8 mouse cellular contexts compared by ENCODE assay signal in genomic region chr5:106458477-106459119, GRCm38 (mm10). TPM values are rescaled to one million over a fixed set of nuclear protein-coding genes. Genes with fewer than 3 reads are reported as not detected.
A peak's percentile ranks its signal among the peaks of the same experiment; 100 is the strongest.
DNase-seq lines count a peak whose midpoint lies in the region; ATAC-seq and TF ChIP-seq lines count a peak whose summit lies in the region.

No protein-coding gene starts in this region.

- H3K9me3 ChIP-seq in liver, embryonic 11.5 days (ENCODE audit: control insufficient read depth, low read length): no peaks in the 10 kb centered on the region
- no peaks in the 10 kb centered on the region for H3K9me3 ChIP-seq in liver, embryonic 15.5 days (replicated peaks)

- no peak for TF ChIP-seq CTCF in cerebellum, adult 2 months (IDR thresholded peaks at IDR 0.05; ENCODE audit: borderline replicate concordance, insufficient read depth, low read depth, low read length)

- DNase-seq in liver, embryonic 11.5 days (ENCODE audit: low spot score): peak; percentile 64
- no peak for DNase-seq in liver
- peak; percentile 92 for DNase-seq in cerebellum, adult 2 months
- DNase-seq in thymus, postnatal 36 days: peak; percentile 19 to 25
- no peak for DNase-seq in natural killer cell, adult 2 months (ENCODE audit: low spot score in 2 of 2)

- no peak overlapping the region for H3K9ac ChIP-seq in liver, embryonic 11.5 days (ENCODE audit: low read depth, low read length)
- H3K9ac ChIP-seq in liver, embryonic 15.5 days: no peak overlapping the region

- H3K36me3 ChIP-seq in liver, embryonic 11.5 days (ENCODE audit: control insufficient read depth, insufficient read depth, low read length): no peaks in the 10 kb centered on the region
- H3K36me3 ChIP-seq in liver, embryonic 15.5 days (replicated peaks): no peaks in the 10 kb centered on the region

- under 1% methylated on average over 48 of the region's 68 CpGs for WGBS in liver, embryonic 11.5 days
- under 1% methylated on average over 66 of the region's 68 CpGs for WGBS in cerebellum, adult 2 months
- under 1% methylated on average over 60 of the region's 68 CpGs for whole genome bisulfite sequencing in liver, embryonic 15.5 days (ENCODE audit: insufficient replicate concordance)

- H3K4me3 ChIP-seq in liver, embryonic 11.5 days (ENCODE audit: low read depth, low read length): peak overlapping the region; percentile 51
- peak overlapping the region; percentile 98 for H3K4me3 ChIP-seq in cerebellum, adult 2 months (replicated peaks; ENCODE audit: insufficient read depth, low read depth, low read length)
- H3K4me3 ChIP-seq in liver, embryonic 15.5 days (replicated peaks): peak overlapping the region; percentile 42

- H3K27ac ChIP-seq in liver, embryonic 11.5 days (ENCODE audit: low read depth, low read length): no peak overlapping the region
- peak overlapping the region; percentile 96 for H3K27ac ChIP-seq in cerebellum, adult 2 months (ENCODE audit: insufficient read depth, low read length)
- no peak overlapping the region for H3K27ac ChIP-seq in liver, embryonic 15.5 days (replicated peaks)

- peak; percentile 92 for TF ChIP-seq POLR2A in cerebellum, adult 2 months (IDR thresholded peaks at IDR 0.05; ENCODE audit: borderline replicate concordance, insufficient read depth, low read length)

- peak overlapping the region; percentile 74 for H3K4me2 ChIP-seq in liver, embryonic 11.5 days
- H3K4me2 ChIP-seq in liver, embryonic 15.5 days: peak overlapping the region; percentile 62

- peaks cover 6% of the 10 kb centered on the region; the same call in 1 of the 2 replicates for H3K4me1 ChIP-seq in liver, embryonic 11.5 days (replicated peaks; ENCODE audit: control insufficient read depth, insufficient read depth, low read length)
- no peaks in the 10 kb centered on the region for H3K4me1 ChIP-seq in cerebellum, adult 2 months (ENCODE audit: control insufficient read depth, insufficient read depth, low read length)
- H3K4me1 ChIP-seq in liver, embryonic 15.5 days (replicated peaks): peaks cover 3% of the 10 kb centered on the region; the same call in 1 of the 2 replicates

- peak; percentile 47 for ATAC-seq in liver, embryonic 11.5 days (replicated peaks; ENCODE audit: low FRiP score)
- ATAC-seq in granulocyte monocyte progenitor cell, adult 5-6 weeks (replicated peaks; ENCODE audit: poor library complexity, severe bottlenecking): peak; percentile 24; the same call in 1 of the 2 replicates
- no peak for ATAC-seq in liver, embryonic 15.5 days (ENCODE audit: insufficient read depth)
- no peak for ATAC-seq in monocyte, adult 5-6 weeks (replicated peaks; ENCODE audit: insufficient number of reproducible peaks, low FRiP score, low TSS enrichment, poor library complexity, severe bottlenecking)

- H3K27me3 ChIP-seq in liver, embryonic 11.5 days (replicated peaks; ENCODE audit: control insufficient read depth, insufficient read depth, low read length): peaks cover 97% of the 10 kb centered on the region
- no peaks in the 10 kb centered on the region for H3K27me3 ChIP-seq in cerebellum, adult 2 months (ENCODE audit: control insufficient read depth, insufficient read depth, low read length)
- H3K27me3 ChIP-seq in liver, embryonic 15.5 days: peaks cover 98% of the 10 kb centered on the region

RNA-seq across cellular contexts. Expression of gene Barhl2, which starts 0.6 kb away (rescaled TPM):
- polyA plus RNA-seq in liver, embryonic 11.5 days (2014; fragmentation: Nextera tagmentation; extraction: Ambion mirVana): not detected in 2 replicates
- 33.4 and 38.4 TPM in 2 replicates for polyA plus RNA-seq in cerebellum, adult 2 months (2012; rRNA removed)
- not detected in 2 replicates for total RNA-seq in granulocyte monocyte progenitor cell, adult 5-6 weeks (2014; fragmentation: Nextera tagmentation)
- total RNA-seq in granulocyte monocyte progenitor cell, adult 5-6 weeks (2017): not detected in 2 replicates
- not detected in 2 replicates for polyA plus RNA-seq in liver, embryonic 15.5 days (2015; fragmentation: Nextera tagmentation; extraction: Ambion mirVana)
- not detected in 3 replicates for total RNA-seq in monocyte, adult 5-6 weeks (2017)

Comparison
In these comparisons a context has a peak if more than half of its experiments do, and no peak if none do; other contexts are left out.
1. ATAC-seq: peak in liver, embryonic 11.5 days (single experiment) and granulocyte monocyte progenitor cell, adult 5-6 weeks (single experiment); none in liver, embryonic 15.5 days (single experiment) and monocyte, adult 5-6 weeks (single experiment).
2. DNase-seq: peak in liver, embryonic 11.5 days (single experiment), cerebellum, adult 2 months (2 of 2) and thymus, postnatal 36 days (2 of 2); none in liver (single experiment) and natural killer cell, adult 2 months (0 of 2).
3. H3K4me3 ChIP-seq: peak in every context shown above with its lines; median percentile 98 in cerebellum, adult 2 months; 51 in liver, embryonic 11.5 days; 42 in liver, embryonic 15.5 days.
4. RNA of gene Barhl2, which starts 0.6 kb away (polyA plus RNA-seq): 33.4 to 38.4 TPM in cerebellum, adult 2 months; not detected in liver, embryonic 11.5 days and not detected in liver, embryonic 15.5 days; every median in the first group is over 10 times any median in the second.